Mouse (Mus musculus) liver, postnatal 0 days (tissue): ENCODE measurements around the gene Gm49450. TPM values are rescaled to one million over a fixed set of nuclear protein-coding genes. Genes with fewer than 3 reads are reported as not detected.

Experiments used
- ATAC-seq: fragments of 200-750 bp; cut with Nextera tagmentation; 2 replicates; pipeline ENCODE4 v1.8.0; 2017; ENCODE audit warnings: mild to moderate bottlenecking, moderate library complexity
- DNase-seq: peaks from one replicate; pipeline ENCODE4 v3.0.0-alpha.2; 2016
- H3K27ac ChIP-seq: fragments of 300-500 bp; sonication (generic); 2 replicates; pipeline ENCODE4 v1.5.1; 2014; ENCODE audit warnings: antibody characterized with exemption, moderate library complexity, mild to moderate bottlenecking, low read depth
- H3K27me3 ChIP-seq: fragments of 300-500 bp; sonication (generic); 2 replicates; pipeline ENCODE4 v1.6.1; 2014; ENCODE audit warnings: low read length, control low read depth, mixed read lengths; ENCODE audit not compliant: insufficient read depth
- H3K36me3 ChIP-seq: fragments of 300-500 bp; sonication (generic); replicated peaks from 2 replicates; pipeline ENCODE4 v1.6.1; 2014; ENCODE audit warnings: mild to moderate bottlenecking, control low read depth, low read length, moderate library complexity, mixed read lengths; ENCODE audit not compliant: insufficient read depth
- H3K4me1 ChIP-seq: fragments of 300-500 bp; sonication (generic); 2 replicates; pipeline ENCODE4 v1.6.1; 2014; ENCODE audit warnings: antibody characterized with exemption, mild to moderate bottlenecking, control low read depth; ENCODE audit not compliant: insufficient read depth
- H3K4me2 ChIP-seq: fragments of 300-500 bp; sonication (generic); 2 replicates; pipeline ENCODE4 v1.6.1; 2014; ENCODE audit warnings: low read depth, mild to moderate bottlenecking, low read length, moderate library complexity, mixed read lengths
- H3K4me3 ChIP-seq: fragments of 300-500 bp; sonication (generic); 2 replicates; pipeline ENCODE4 v1.5.1; 2014; ENCODE audit warnings: low read depth, low read length
- H3K9ac ChIP-seq: fragments of 300-500 bp; sonication (generic); replicated peaks from 2 replicates; pipeline ENCODE4 v1.6.1; 2014; ENCODE audit warnings: mild to moderate bottlenecking, moderate library complexity
- H3K9me3 ChIP-seq: fragments of 300-500 bp; sonication (generic); 2 replicates; pipeline ENCODE4 v1.6.1; 2016; ENCODE audit warnings: mild to moderate bottlenecking, control low read depth, low read length, mixed read lengths
- CTCF ChIP-seq: sonication (generic); IDR thresholded peaks from 2 replicates; pipeline ENCODE4 v1.5.1; 2016; ENCODE audit warnings: antibody characterized with exemption, low read depth
- EP300 ChIP-seq: IDR thresholded peaks from 2 replicates; pipeline ENCODE4 v1.6.1; 2016; ENCODE audit warnings: antibody characterized with exemption, low read depth, mild to moderate bottlenecking
- WGBS: fragments of 180-500 bp; shearing (Covaris S2); extraction: QIAGEN DNeasy Blood & Tissue Kit; methylation state at CpG from one replicate; pipeline ENCODE4 v1.1.7; 2014; ENCODE audit not compliant: insufficient replicate concordance; 5-methylcytosine and 5-hydroxymethylcytosine counted together
- polyA plus RNA-seq: library from polyadenylated mRNA; unstranded; fragments of >200 nt; fragmentation: Nextera tagmentation; extraction: Ambion mirVana; gene quantifications from 2 replicates; pipeline ENCODE4 v1.2.1, GENCODE M21; 2015

Gm49450 gene
- polyA plus RNA-seq, 1 experiment from 2014 or later: not detected

DNA sequence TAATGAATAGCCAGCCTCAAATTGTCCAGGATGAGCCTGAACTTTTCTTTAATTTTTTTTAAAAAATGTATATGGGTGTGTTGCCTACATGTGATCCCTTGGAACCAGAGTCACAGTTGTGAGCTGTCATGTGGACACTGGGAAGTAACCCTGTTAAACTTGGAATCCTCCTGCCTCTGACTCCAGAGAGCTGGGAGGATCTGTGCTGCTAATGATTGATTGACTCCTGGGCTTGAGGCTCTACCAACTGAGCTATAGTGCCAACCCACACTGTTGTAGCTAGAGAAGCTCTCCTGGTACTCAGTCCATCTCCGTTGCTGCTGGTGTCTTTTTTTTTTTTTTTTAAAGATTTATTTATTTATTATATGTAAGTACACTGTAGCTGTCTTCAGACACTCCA is 69.2 kb downstream of the Gm49450 start:
- Histone ChIP-seq H3K27ac (no peak overlapping the region), H3K4me2 (no peak overlapping the region), H3K36me3 (no peaks in the 10 kb centered on the region), H3K9ac (no peak overlapping the region), H3K4me1 (peaks cover 10% of the 10 kb centered on the region; the same call in 1 of the 2 replicates), H3K9me3 (no peaks in the 10 kb centered on the region), H3K27me3 (no peaks in the 10 kb centered on the region), H3K4me3 (no peak overlapping the region)
- TF ChIP-seq EP300 (no peak), CTCF (no peak)
- 50% methylated on average over 1 of the region's 1 CpGs for WGBS
- no peak for ATAC-seq
- DNase-seq: no peak

DNA sequence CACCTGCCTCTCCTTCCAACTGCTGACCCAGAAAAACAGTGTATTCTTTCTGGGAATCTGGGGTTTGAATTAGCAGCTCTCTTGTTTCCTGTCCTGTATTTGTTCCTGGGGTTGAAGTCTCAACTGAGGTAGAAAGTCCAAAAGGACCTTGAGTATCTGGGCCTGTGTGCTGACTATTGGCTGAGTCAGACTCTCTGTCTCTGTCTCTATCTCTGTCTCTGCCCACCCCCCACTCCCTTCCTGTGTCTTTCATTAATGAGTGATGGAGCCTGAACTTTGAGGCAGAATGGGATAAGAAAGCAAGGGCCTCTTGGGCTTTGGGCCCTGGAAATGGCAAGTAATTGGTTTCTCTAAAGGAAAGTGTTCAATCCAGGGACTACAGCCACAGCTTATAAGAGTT is 69.7 kb downstream of the Gm49450 start:
- Histone ChIP-seq H3K36me3 (no peaks in the 10 kb centered on the region), H3K4me3 (no peak overlapping the region), H3K27me3 (no peaks in the 10 kb centered on the region), H3K27ac (no peak overlapping the region), H3K4me1 (peaks cover 10% of the 10 kb centered on the region; the same call in 1 of the 2 replicates), H3K4me2 (no peak overlapping the region), H3K9me3 (no peaks in the 10 kb centered on the region), H3K9ac (no peak overlapping the region)
- TF ChIP-seq CTCF (no peak), EP300 (no peak)
- ATAC-seq: no peak
- DNase-seq: no peak

Other genes with a start within 250 kb of the Gm49450 start
- gene Ccdc65, start 245.3 kb downstream of the Gm49450 start, polyA plus RNA-seq: not detected in 2 replicates
- gene Fkbp11, start 225.4 kb downstream of the Gm49450 start, polyA plus RNA-seq: 58.5 and 62.4 TPM in 2 replicates
- 9.6 and 10.4 TPM in 2 replicates for gene Arf3, start 190.3 kb downstream of the Gm49450 start, polyA plus RNA-seq
- 0.04 and 0.08 TPM in 2 replicates for gene Wnt10b, start 175.4 kb downstream of the Gm49450 start, polyA plus RNA-seq
- not detected in 2 replicates for gene Wnt1, start 163.7 kb downstream of the Gm49450 start, polyA plus RNA-seq
- not detected in 2 replicates for gene Ddn, start 144.1 kb downstream of the Gm49450 start, polyA plus RNA-seq
- gene Prkag1, start 122.0 kb downstream of the Gm49450 start, polyA plus RNA-seq: 42.0 and 47.4 TPM in 2 replicates
- 3.0 and 3.6 TPM in 2 replicates for gene Kmt2d, start 82.3 kb downstream of the Gm49450 start, polyA plus RNA-seq
- gene Rhebl1, start 59.0 kb downstream of the Gm49450 start, polyA plus RNA-seq: 1.4 and 1.8 TPM in 2 replicates
- 0.07 TPM in 1 of 2 replicates, not detected in the other for gene Dhh, start 55.0 kb downstream of the Gm49450 start, polyA plus RNA-seq
- 4.9 and 5.1 TPM in 2 replicates for gene Lmbr1l, start 35.3 kb downstream of the Gm49450 start, polyA plus RNA-seq
- gene Tuba1b, start 19.0 kb downstream of the Gm49450 start, polyA plus RNA-seq: 389 and 423 TPM in 2 replicates
- 28.1 and 28.7 TPM in 2 replicates for gene Tuba1a, start 152 bp upstream of the Gm49450 start, polyA plus RNA-seq
- 149 and 152 TPM in 2 replicates for gene Tuba1c, start 76.3 kb upstream of the Gm49450 start, polyA plus RNA-seq
- 0.53 and 0.85 TPM in 2 replicates for gene Prph, start 101.6 kb upstream of the Gm49450 start, polyA plus RNA-seq
- 5.6 and 6.7 TPM in 2 replicates for gene Troap, start 121.0 kb upstream of the Gm49450 start, polyA plus RNA-seq
- 0.12 TPM in 1 of 2 replicates, not detected in the other for gene C1ql4, start 134.3 kb upstream of the Gm49450 start, polyA plus RNA-seq
- gene Dnajc22, start 139.6 kb upstream of the Gm49450 start, polyA plus RNA-seq: 28.2 and 29.6 TPM in 2 replicates
- 4.0 and 4.7 TPM in 2 replicates for gene Spats2, start 172.4 kb upstream of the Gm49450 start, polyA plus RNA-seq